Mouse (Mus musculus) stomach, embryonic 16.5 days (tissue): ENCODE measurements around the gene A1cf. TPM values are rescaled to one million over a fixed set of nuclear protein-coding genes. Genes with fewer than 3 reads are reported as not detected.

Experiments used
- ATAC-seq: fragments of 200-750 bp; cut with Nextera tagmentation; 2 replicates; pipeline ENCODE4 v1.8.0; 2017; ENCODE audit warnings: moderate number of reproducible peaks, moderate TSS enrichment; ENCODE audit not compliant: insufficient read depth, low FRiP score
- H3K27ac ChIP-seq: fragments of 300-500 bp; sonication (generic); 2 replicates; pipeline ENCODE4 v1.5.1; 2014; ENCODE audit warnings: low read length
- H3K27me3 ChIP-seq: fragments of 300-500 bp; sonication (generic); 2 replicates; pipeline ENCODE4 v1.6.1; 2014; ENCODE audit warnings: low read length, control low read depth, mixed read lengths; ENCODE audit not compliant: control insufficient read depth, insufficient read depth
- H3K36me3 ChIP-seq: fragments of 300-500 bp; sonication (generic); 2 replicates; pipeline ENCODE4 v1.6.1; 2014; ENCODE audit warnings: low read length; ENCODE audit not compliant: control insufficient read depth, insufficient read depth
- H3K4me1 ChIP-seq: fragments of 300-500 bp; sonication (generic); 2 replicates; pipeline ENCODE4 v1.6.1; 2014; ENCODE audit warnings: low read length, control low read depth, mixed read lengths; ENCODE audit not compliant: control insufficient read depth, insufficient read depth
- H3K4me2 ChIP-seq: fragments of 300-500 bp; sonication (generic); 2 replicates; pipeline ENCODE4 v1.6.1; 2014; ENCODE audit warnings: low read depth, low read length, mixed read lengths
- H3K4me3 ChIP-seq: fragments of 300-500 bp; sonication (generic); replicated peaks from 2 replicates; pipeline ENCODE4 v1.5.1; 2014; ENCODE audit warnings: mild to moderate bottlenecking, low read length
- H3K9ac ChIP-seq: fragments of 300-500 bp; sonication (generic); 2 replicates; pipeline ENCODE4 v1.6.1; 2014; ENCODE audit warnings: low read length
- H3K9me3 ChIP-seq: fragments of 300-500 bp; sonication (generic); replicated peaks from 2 replicates; pipeline ENCODE4 v1.6.1; 2016; ENCODE audit warnings: low read length, control low read depth; ENCODE audit not compliant: control insufficient read depth
- WGBS: fragments of 180-500 bp; shearing (Covaris S2); extraction: QIAGEN DNeasy Blood & Tissue Kit; methylation state at CpG from one replicate; pipeline ENCODE4 v1.1.7; 2014; 5-methylcytosine and 5-hydroxymethylcytosine counted together
- polyA plus RNA-seq: library from polyadenylated mRNA; unstranded; fragments of >200 nt; fragmentation: Nextera tagmentation; extraction: Ambion mirVana; gene quantifications from 2 replicates; pipeline ENCODE4 v1.2.1, GENCODE M21; 2015

The A1cf gene
- polyA plus RNA-seq, 1 experiment from 2014 or later, result 2.5 TPM

DNA sequence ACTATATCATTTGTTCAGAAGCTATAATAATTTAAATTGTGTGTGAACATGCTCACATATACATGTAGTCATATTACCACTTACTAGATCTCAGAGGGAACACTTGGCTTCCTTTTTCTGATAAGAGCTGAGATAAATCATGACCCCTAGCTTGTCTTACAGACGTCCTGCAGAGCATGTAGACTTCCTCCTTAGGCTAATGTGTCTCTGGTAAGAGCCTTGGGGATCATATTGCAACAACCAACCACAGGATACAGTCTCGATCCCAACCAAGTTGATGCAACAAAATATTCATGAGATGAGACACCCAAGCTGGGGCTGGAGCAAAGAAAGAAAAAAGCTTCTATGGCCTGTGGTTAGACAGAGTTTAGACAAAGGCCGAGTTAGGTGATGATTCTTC, 94.6 kb downstream of the A1cf start:
- Histone ChIP-seq H3K4me3 (no peak overlapping the region), H3K9me3 (no peaks in the 10 kb centered on the region), H3K4me2 (no peak overlapping the region), H3K9ac (no peak overlapping the region), H3K27me3 (no peaks in the 10 kb centered on the region), H3K36me3 (no peaks in the 10 kb centered on the region), H3K27ac (no peak overlapping the region), H3K4me1 (no peaks in the 10 kb centered on the region)
- no peak for ATAC-seq
- 46% methylated on average over 3 of the region's 3 CpGs for WGBS

DNA sequence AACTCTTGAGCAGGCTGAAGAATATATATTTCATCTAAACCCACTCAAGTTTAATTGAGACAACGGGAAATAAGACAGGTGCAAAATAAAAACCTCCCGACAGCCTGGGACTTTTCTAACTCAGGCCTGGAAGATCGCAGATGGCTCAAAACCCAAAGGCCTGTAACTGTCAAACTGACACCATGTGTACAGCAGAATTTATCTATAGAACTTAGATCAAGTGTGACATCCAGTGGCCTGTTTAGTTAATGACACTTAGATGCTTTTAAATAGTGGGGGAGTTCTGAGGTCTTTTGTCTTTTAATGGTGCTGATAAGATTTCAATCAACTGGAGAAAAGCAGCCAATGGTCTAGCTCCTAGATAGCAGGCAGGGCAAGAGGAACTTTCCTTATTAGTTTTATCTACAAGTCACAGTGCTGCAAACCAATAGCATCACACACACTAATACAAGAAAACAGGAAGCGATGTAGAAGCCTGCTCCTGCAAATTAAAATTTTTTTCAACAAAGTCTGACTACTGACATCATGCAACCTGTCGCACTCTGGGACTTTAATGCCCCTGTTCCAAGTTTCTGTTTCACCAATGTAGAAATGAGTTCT, 99.5 kb downstream of the A1cf start:
- no peaks in the 10 kb centered on the region for H3K36me3 ChIP-seq
- WGBS, result 45% methylated on average over 5 of the region's 5 CpGs
- H3K9ac ChIP-seq, result no peak overlapping the region
- H3K4me2 ChIP-seq, result no peak overlapping the region
- no peaks in the 10 kb centered on the region for H3K4me1 ChIP-seq
- H3K27ac ChIP-seq, result no peak overlapping the region
- no peak for ATAC-seq
- no peaks in the 10 kb centered on the region for H3K27me3 ChIP-seq
- H3K4me3 ChIP-seq, result no peak overlapping the region
- no peaks in the 10 kb centered on the region for H3K9me3 ChIP-seq

DNA sequence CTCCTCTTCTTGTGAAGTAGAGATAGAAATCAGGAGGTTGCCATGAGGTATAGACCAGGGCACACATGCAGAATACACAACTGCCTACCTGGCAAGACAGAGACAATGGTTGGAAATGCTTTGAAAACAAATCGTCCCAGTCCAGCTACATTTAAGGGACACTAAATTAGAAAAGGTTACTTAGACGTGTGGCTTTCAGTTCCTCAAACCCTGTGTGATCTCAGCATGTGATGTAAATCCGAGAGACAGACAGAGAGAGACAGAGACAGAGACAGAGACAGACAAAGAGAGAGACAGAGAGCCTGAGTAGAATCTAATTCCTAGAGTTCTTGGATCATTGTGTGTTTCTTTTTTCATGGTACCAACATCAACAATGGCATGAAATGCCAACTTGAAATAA, 102.8 kb downstream of the A1cf start:
- no peaks in the 10 kb centered on the region for H3K4me1 ChIP-seq
- no peaks in the 10 kb centered on the region for H3K27me3 ChIP-seq
- no peaks in the 10 kb centered on the region for H3K9me3 ChIP-seq
- WGBS, result 60% methylated on average over 3 of the region's 3 CpGs
- no peak overlapping the region for H3K9ac ChIP-seq
- no peaks in the 10 kb centered on the region for H3K36me3 ChIP-seq
- H3K27ac ChIP-seq, result no peak overlapping the region
- ATAC-seq, result no peak
- H3K4me3 ChIP-seq, result no peak overlapping the region
- H3K4me2 ChIP-seq, result no peak overlapping the region

DNA sequence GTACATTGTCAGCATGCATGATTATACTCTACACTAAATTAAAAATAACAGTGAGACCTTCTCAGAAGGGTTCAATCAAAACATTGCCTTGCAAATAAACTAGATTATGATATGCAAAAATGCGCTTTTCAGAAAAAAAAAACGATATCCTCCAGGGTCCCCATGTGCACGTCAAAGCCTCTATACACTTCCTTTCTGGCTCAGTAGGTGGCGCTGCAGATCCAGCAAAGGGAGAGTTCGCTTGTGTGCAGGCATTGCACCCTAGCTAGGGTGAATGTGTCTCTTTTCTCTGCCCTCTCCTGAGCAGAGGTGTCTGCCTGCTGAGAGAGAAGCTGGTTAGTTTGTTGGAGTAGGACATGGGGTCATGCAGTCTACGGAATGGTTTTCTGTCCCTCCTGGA, 103.4 kb downstream of the A1cf start:
- WGBS, result 9% methylated on average over 6 of the region's 6 CpGs
- peak; percentile 62; the same call in 1 of the 2 replicates for ATAC-seq
- no peaks in the 10 kb centered on the region for H3K27me3 ChIP-seq
- H3K27ac ChIP-seq, result no peak overlapping the region
- no peak overlapping the region for H3K9ac ChIP-seq
- H3K4me2 ChIP-seq, result no peak overlapping the region
- no peaks in the 10 kb centered on the region for H3K9me3 ChIP-seq
- H3K36me3 ChIP-seq, result no peaks in the 10 kb centered on the region
- no peak overlapping the region for H3K4me3 ChIP-seq
- H3K4me1 ChIP-seq, result no peaks in the 10 kb centered on the region

DNA sequence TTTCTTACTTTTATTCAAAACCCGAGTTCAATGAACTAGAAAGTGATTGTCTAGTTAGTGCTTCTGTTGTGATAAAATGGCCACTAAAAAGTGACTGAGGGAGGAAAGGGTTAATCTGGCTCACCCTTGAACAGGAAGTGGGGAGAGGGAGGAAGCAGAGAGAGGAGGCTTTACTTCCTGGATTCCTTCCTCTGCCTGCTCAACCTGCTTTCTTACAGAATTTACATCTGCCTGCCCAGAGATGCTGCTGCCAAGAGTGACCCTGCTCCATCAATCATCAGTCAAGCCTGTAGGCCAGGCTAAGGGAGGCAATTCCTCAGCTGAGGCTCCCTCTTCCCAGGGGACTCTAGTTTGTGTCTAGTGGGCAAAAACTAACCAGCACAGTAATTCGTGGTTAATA, 107.3 kb downstream of the A1cf start:
- H3K36me3 ChIP-seq, result no peaks in the 10 kb centered on the region
- ATAC-seq, result no peak
- H3K27me3 ChIP-seq, result no peaks in the 10 kb centered on the region
- H3K4me2 ChIP-seq, result no peak overlapping the region
- H3K27ac ChIP-seq, result no peak overlapping the region
- no peak overlapping the region for H3K4me3 ChIP-seq
- H3K9ac ChIP-seq, result no peak overlapping the region
- 66% methylated on average over 2 of the region's 2 CpGs for WGBS
- H3K4me1 ChIP-seq, result no peaks in the 10 kb centered on the region
- no peaks in the 10 kb centered on the region for H3K9me3 ChIP-seq

DNA sequence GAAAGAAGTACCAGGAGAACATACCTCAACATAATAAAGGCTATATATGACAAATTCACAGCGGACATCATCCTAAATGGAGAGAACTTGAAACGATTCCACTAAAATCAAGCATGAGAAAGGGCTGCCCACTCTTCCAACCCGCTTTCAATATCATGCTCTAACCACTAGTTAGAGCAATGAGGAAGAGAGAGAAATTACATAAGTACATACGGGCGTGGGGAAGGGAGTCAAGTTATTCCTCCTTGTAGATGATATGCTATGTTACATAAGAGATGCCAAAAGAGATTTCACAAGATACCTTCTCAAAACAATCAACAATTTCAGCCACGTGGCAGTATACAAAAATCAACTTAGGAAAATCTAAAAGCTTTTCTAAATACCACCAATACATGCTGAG, 122.5 kb downstream of the A1cf start:
- 84% methylated on average over 6 of the region's 6 CpGs for WGBS
- H3K9me3 ChIP-seq, result no peaks in the 10 kb centered on the region
- no peaks in the 10 kb centered on the region for H3K36me3 ChIP-seq
- no peak overlapping the region for H3K9ac ChIP-seq
- ATAC-seq, result no peak
- H3K27ac ChIP-seq, result no peak overlapping the region
- no peaks in the 10 kb centered on the region for H3K27me3 ChIP-seq
- no peak overlapping the region for H3K4me3 ChIP-seq
- no peaks in the 10 kb centered on the region for H3K4me1 ChIP-seq
- H3K4me2 ChIP-seq, result no peak overlapping the region

DNA sequence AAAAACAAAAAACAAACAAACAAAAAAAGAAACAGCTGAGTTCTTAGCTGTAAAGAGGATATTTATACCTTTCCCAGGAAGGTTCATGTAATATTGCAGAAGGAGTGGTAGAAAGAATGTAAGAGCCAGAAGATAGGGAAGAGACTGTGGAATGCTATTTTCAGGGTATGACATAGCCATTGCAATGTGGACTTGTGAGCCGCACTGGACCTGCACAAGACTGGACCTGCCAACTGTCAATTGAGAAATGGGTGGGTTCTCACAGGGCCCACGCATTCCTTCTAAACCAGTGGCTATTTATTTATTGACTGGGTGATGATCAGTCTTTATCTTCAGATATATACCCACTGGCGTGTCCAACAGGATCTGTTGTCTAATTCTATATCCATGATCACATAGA, 128.4 kb downstream of the A1cf start:
- Histone ChIP-seq H3K4me3 (no peak overlapping the region), H3K9me3 (no peaks in the 10 kb centered on the region), H3K4me1 (no peaks in the 10 kb centered on the region), H3K36me3 (no peaks in the 10 kb centered on the region), H3K27ac (no peak overlapping the region), H3K4me2 (no peak overlapping the region), H3K27me3 (no peaks in the 10 kb centered on the region), H3K9ac (no peak overlapping the region)
- no peak for ATAC-seq
- 88% methylated on average over 3 of the region's 3 CpGs for WGBS

Other genes starting within 250 kb of the A1cf start
- 9.4 and 11.5 TPM in 2 replicates for gene Prkg1, start 103.7 kb upstream of the A1cf start, polyA plus RNA-seq
- gene Asah2, start 239.4 kb downstream of the A1cf start, polyA plus RNA-seq, result 2.4 and 2.5 TPM in 2 replicates